Comparison of ENCODE assay signal across 29 mouse cellular contexts in the genomic region with DNA sequence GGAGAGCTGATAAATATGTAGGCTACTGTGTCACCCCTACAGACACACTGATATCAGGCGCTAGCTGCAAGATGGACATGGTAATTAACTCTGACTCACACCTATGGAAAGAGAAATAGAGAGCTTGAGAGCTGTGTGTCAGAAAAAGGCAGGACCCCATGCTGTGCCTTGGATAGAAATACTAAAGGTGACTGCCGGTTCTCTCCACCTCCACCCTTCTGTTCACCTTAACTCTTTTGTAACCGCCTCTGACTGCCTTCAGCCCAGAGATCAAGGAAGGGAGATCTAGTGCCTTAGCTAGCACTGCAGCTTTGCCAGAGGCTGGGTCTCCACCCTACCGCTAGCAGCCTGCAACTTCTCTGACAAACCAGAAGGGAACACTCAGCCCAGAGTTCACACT.
DNase-seq lines count a peak whose midpoint lies in the region; TF ChIP-seq lines count a peak whose summit lies in the region.
"Had no signal": no experiment of that assay in that cellular context is flagged by ENCODE, and none has a peak within 500 bp of the region (broad histone marks: within the 10 kb centered on the region; RNA-seq: fewer than 3 reads in every experiment).

No protein-coding gene starts in this region.

- in situ Hi-C loops in ES-E14 (cut with MboI; ENCODE audit: low sequenced_read_pairs in 2 of 2, unreplicated experiment in 2 of 2): no loop called here

- no peaks in the 10 kb centered on the region for H3K27me3 ChIP-seq in cerebellum, adult 2 months (ENCODE audit: control insufficient read depth, insufficient read depth, low read length)
- H3K27me3 ChIP-seq: embryonic facial prominence, embryonic 12.5 days; limb, embryonic 12.5 days; liver, embryonic 15.5 days; lung, embryonic 15.5 days; megakaryocyte, embryonic 14.5 days; neural tube, embryonic 12.5 days had no signal

- H3K36me3 ChIP-seq in ES-E14 (ENCODE audit: control insufficient read depth, insufficient read depth, low read length, poor library complexity, severe bottlenecking): no peaks in the 10 kb centered on the region
- H3K36me3 ChIP-seq: embryonic facial prominence, embryonic 12.5 days; G1E; limb, embryonic 12.5 days; liver, embryonic 15.5 days; lung, embryonic 15.5 days; midbrain, embryonic 12.5 days; neural tube, embryonic 12.5 days had no signal

- no peaks in the 10 kb centered on the region for H3K9me3 ChIP-seq in ES-E14 (ENCODE audit: control insufficient read depth, insufficient read depth, low read depth, low read length)
- H3K9me3 ChIP-seq: embryonic facial prominence, embryonic 12.5 days; limb, embryonic 12.5 days; liver, embryonic 15.5 days; lung, embryonic 15.5 days; midbrain, embryonic 12.5 days had no signal

- TF ChIP-seq POLR2A in cerebellum, adult 2 months (IDR thresholded peaks at IDR 0.05; ENCODE audit: borderline replicate concordance, insufficient read depth, low read length): no peak

- H3K9ac ChIP-seq in ES-E14 (ENCODE audit: insufficient read depth, low read depth, low read length, poor library complexity, severe bottlenecking): no peak overlapping the region
- H3K9ac ChIP-seq: embryonic facial prominence, embryonic 12.5 days; hindbrain, embryonic 14.5 days; limb, embryonic 12.5 days; liver, embryonic 15.5 days; lung, embryonic 15.5 days; midbrain, embryonic 12.5 days; neural tube, embryonic 12.5 days had no signal

- 19% methylated on average over 4 of the region's 4 CpGs for WGBS in cerebellum, adult 2 months

- H3K27ac ChIP-seq in ES-E14 (ENCODE audit: insufficient read depth, low read depth, low read length, poor library complexity, severe bottlenecking): no peak overlapping the region
- H3K27ac ChIP-seq in cerebellum, adult 2 months (ENCODE audit: insufficient read depth, low read length): no peak overlapping the region; the same call in 1 of the 2 replicates
- H3K27ac ChIP-seq: embryonic facial prominence, embryonic 12.5 days; hindbrain, embryonic 14.5 days; limb, embryonic 12.5 days; liver, embryonic 15.5 days; lung, embryonic 15.5 days; midbrain, embryonic 12.5 days; neural tube, embryonic 12.5 days had no signal

- intact Hi-C loops in left cerebral cortex, postnatal 36 days (cut with DNase I): no loop called here

- DNase-seq in ES-E14 (ENCODE audit: low read depth, low spot score): peak; percentile 51
- peak; percentile 86 for DNase-seq in ZHBTc4 (ENCODE audit: low read depth, low spot score)
- DNase-seq in cerebellum, adult 2 months: peak; percentile 75 to 90
- peak; percentile 73 to 75 for DNase-seq in cerebellum, postnatal 14 days
- no peak for DNase-seq in lung, postnatal 25 days (ENCODE audit: low spot score)
- no peak for DNase-seq in right cerebral cortex, postnatal 10 days (ENCODE audit: low spot score in 2 of 2)
- DNase-seq in left cerebral cortex, postnatal 36 days (ENCODE audit: low spot score in 2 of 2): no peak
- DNase-seq: adrenal gland, adult 2 months; adrenal gland, postnatal 36 days; B cell, adult 2 months; embryo, embryonic 11 days; gastrocnemius, postnatal 25 days; heart, adult 18-20 months; heart, postnatal 4 days; kidney, adult 9 months; kidney, postnatal 10 days; layer of hippocampus, postnatal 36 days; lung, postnatal 4 days; thymus, postnatal 4 days had no signal

- peaks cover 0 to 8% of the 10 kb centered on the region in 2 experiments; a peak in 1 of 4 replicates for H3K4me1 ChIP-seq in ES-E14 (ENCODE audit: control insufficient read depth in 2 of 2, insufficient read depth in 2 of 2, low read length in 2 of 2, poor library complexity in 1 of 2)
- H3K4me1 ChIP-seq in cerebellum, adult 2 months (ENCODE audit: control insufficient read depth, insufficient read depth, low read length): peaks cover 43% of the 10 kb centered on the region
- H3K4me1 ChIP-seq: megakaryocyte, embryonic 14.5 days had no signal

- no peak for TF ChIP-seq CTCF in cerebellum, adult 2 months (IDR thresholded peaks at IDR 0.05; ENCODE audit: borderline replicate concordance, insufficient read depth, low read depth, low read length)

- H3K4me3 ChIP-seq in ES-E14 (ENCODE audit: insufficient read depth in 1 of 2, low read depth in 1 of 2, low read length in 2 of 2, poor library complexity in 1 of 2, severe bottlenecking in 1 of 2): no peak overlapping the region
- H3K4me3 ChIP-seq in cerebellum, adult 2 months (replicated peaks; ENCODE audit: insufficient read depth, low read depth, low read length): no peak overlapping the region
- H3K4me3 ChIP-seq: embryonic facial prominence, embryonic 12.5 days; limb, embryonic 12.5 days; liver, embryonic 15.5 days; lung, embryonic 15.5 days; megakaryocyte, embryonic 14.5 days; midbrain, embryonic 12.5 days; myocyte; neural tube, embryonic 12.5 days had no signal

TF ChIP-seq in ES-E14, 5 proteins besides CTCF, POLR2A, EP300 and RAD21:
- TF ChIP-seq HCFC1 (IDR thresholded peaks at IDR 0.05; ENCODE audit: borderline replicate concordance, insufficient read depth, low read length) (no peak), ZC3H11A (IDR thresholded peaks at IDR 0.05; ENCODE audit: borderline replicate concordance, low read depth, low read length) (no peak), MAFK (IDR thresholded peaks at IDR 0.05; ENCODE audit: insufficient read depth, low read depth, low read length) (no peak)

Comparison
In these comparisons a context has a peak if more than half of its experiments do, and no peak if none do; other contexts are left out.
1. DNase-seq: peak in ES-E14 (single experiment), ZHBTc4 (single experiment), cerebellum, adult 2 months (2 of 2) and cerebellum, postnatal 14 days (2 of 2); none in lung, postnatal 25 days (single experiment), right cerebral cortex, postnatal 10 days (0 of 2) and left cerebral cortex, postnatal 36 days (0 of 2).